Mouse (Mus musculus) lung, adult 2 months (tissue): ENCODE data around the gene Crxos. TPM values are rescaled to one million over a fixed set of nuclear protein-coding genes. Genes with fewer than 3 reads are reported as not detected.
A peak's percentile ranks its signal among the peaks of the same experiment; 100 is the strongest.

ENCODE experiments used
- DNase-seq: peaks from one replicate; pipeline ENCODE4 v3.0.0; 2022
- H3K4me1 ChIP-seq: fragments of 200-500 bp; 2 replicates; pipeline ENCODE4 v1.6.1; 2011; ENCODE audit warnings: low read length; ENCODE audit not compliant: control insufficient read depth, insufficient read depth
- H3K4me3 ChIP-seq: fragments of 200-500 bp; replicated peaks from 2 replicates; pipeline ENCODE3; 2011; ENCODE audit warnings: low read depth, mild to moderate bottlenecking, control low read depth, low read length; ENCODE audit errors: extremely low read depth
- CTCF ChIP-seq: fragments of 200-500 bp; IDR thresholded peaks from 2 replicates; pipeline ENCODE4 v1.5.1; 2011; ENCODE audit warnings: mild to moderate bottlenecking, low read length, control low read depth; ENCODE audit not compliant: insufficient read depth
- POLR2A ChIP-seq: fragments of 200-500 bp; IDR thresholded peaks from 2 replicates; pipeline ENCODE4 v1.6.1; 2011; ENCODE audit warnings: low read depth, mild to moderate bottlenecking, control low read depth, low read length, borderline replicate concordance; ENCODE audit errors: extremely low read depth
- WGBS: fragments of 180-500 bp; shearing (Covaris S2); methylation state at CpG from one replicate; pipeline ENCODE4 v1.1.7; 2018; 5-methylcytosine and 5-hydroxymethylcytosine counted together
- polyA plus RNA-seq: library from polyadenylated mRNA; depleted of rRNA; stranded (reverse); fragments of >200 nt; gene quantifications from 2 replicates; pipeline ENCODE4 v1.2.3, GENCODE M21; 2012

Gene Crxos
- polyA plus RNA-seq, 1 experiment = not detected

DNA sequence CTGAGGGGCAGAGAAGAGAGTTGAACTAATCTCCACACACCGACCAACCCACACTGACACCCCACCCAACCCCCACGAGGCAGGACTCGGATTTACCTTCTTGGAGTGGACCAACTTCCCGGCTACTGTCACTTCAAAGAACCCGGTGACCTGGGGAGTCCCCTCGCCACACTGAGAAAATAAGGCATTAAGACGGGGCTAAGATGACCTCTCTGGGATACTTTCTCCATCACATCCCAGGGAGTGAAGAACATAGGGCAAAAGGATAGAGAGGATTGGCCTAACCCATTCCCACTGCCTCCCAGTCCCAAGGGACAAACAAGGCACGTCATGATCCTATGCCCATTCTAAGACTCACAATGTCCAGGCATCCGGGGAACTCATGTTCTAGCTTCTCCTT, 37.5 kb downstream of the Crxos start:
- TF ChIP-seq POLR2A = no peak
- TF ChIP-seq CTCF = no peak
- Histone ChIP-seq H3K4me1 (no peaks in the 10 kb centered on the region), H3K4me3 (no peak overlapping the region)
- WGBS = 84% methylated on average over 9 of the region's 9 CpGs
- no peak for DNase-seq

DNA sequence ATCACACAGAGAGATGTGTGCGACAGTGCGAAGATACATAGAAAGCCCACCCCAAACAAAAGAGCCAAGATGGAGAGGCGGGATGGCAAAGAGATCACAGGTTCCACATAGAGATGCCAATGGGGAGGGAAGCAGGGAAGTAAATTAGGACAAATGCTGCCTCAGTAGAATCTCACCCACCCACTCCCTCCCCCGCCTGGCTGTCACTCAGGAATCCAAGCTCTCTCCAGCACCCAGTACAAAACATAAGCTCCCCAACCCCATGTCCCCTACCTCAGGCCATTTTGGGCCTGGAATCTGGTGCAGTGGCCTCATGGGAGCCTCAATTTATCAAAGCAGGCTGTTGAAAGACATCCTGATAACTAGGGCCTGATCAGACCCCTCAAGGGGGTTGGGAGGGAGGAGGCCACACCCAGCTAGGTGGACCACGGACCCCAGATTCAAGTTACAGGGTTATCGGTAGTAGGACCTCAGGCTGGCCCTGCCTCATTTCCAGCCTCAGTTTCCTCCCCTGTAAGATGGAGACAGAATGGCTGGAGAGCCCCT, 38.3 kb downstream of the Crxos start:
- Histone ChIP-seq H3K4me1 (no peaks in the 10 kb centered on the region), H3K4me3 (no peak overlapping the region)
- TF ChIP-seq CTCF (no peak), POLR2A (no peak)
- DNase-seq = no peak
- WGBS = 75% methylated on average over 6 of the region's 6 CpGs

DNA sequence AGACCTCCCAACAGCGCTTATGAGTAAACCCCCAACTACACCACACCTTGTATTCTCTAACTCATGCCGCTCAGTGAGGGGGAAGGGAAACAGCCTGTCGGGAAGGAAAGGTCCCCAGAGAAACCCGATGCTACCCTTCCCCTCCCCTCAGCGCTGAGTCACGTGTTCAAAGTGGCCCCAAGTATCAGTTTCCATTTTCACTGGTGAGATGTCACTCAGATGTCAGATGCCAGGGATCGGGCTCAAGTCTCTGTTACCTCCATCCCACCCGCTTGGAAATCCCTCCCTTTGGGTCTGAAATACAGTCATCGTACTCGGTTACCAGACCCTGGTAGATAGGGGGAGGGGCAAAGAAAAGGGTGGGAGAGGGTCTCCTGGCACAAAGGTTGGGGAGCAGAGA, 39.4 kb downstream of the Crxos start:
- WGBS = under 1% methylated on average over 10 of the region's 10 CpGs
- TF ChIP-seq POLR2A = no peak
- TF ChIP-seq CTCF = no peak
- Histone ChIP-seq H3K4me1 (no peaks in the 10 kb centered on the region), H3K4me3 (peak overlapping the region; percentile 83)
- no peak for DNase-seq

DNA sequence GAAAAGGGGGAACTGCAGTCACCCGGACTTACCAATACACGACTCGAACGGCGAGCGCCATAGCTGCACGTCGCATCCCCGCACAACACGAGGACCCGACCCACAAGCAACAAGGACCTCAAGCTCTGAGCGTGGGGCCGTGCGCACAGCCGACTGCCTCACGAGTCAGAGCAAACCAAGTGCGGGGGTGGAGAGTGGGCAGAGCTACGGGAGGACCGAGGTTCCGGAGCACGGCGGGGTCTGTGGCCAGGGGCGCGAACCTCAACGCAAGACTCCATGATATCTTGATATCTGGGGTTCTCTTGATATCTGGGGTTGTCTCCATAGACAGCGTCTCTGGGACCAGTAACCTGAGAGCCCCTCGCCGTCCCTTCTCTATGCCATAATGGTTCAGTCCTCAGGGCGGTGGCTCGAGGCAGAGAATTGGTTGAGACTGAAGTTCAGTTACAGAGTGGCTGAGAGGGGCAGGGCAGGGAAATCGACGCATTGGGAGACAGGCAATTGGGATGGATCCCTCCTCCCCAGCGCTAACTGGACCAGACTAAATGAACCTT, 39.9 kb downstream of the Crxos start, which contains the start of gene Selenow:
Selenow (minus strand) TSS at position 183 of the 554 bp plus-strand sequence.
- Histone ChIP-seq H3K4me1 (no peaks in the 10 kb centered on the region), H3K4me3 (peak within 1 kb of the TSS; percentile 83)
- WGBS = under 1% methylated on average over 33 of the region's 33 CpGs
- DNase-seq = peak; percentile 90
- TF ChIP-seq POLR2A (peak; percentile 95; the same call in 1 of the 2 replicates), CTCF (no peak)

DNA sequence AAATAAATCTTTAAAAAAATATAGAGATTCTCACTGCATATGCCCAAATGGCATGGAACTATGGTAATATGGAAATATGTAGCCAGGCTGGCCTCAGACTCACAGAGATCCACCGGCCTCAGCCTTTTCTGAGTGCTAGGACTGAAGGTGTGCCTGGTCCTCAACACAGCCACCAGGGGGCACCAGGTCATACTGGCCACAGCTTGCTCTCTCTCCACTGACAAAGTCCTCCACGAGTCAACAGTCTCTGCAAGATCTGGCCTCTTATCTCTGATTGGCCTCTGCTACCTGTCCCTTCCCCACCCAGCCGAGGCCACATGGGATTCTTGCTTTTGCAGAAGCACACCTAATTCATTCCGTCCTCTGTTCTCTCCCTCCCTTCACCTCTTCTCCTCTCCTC, 47.5 kb downstream of the Crxos start:
- DNase-seq = peak; percentile 72
- Histone ChIP-seq H3K4me3 (no peak overlapping the region), H3K4me1 (0 out of 2 replicates have a peak, but pooled peaks cover 3% of the 10 kb centered on the region)
- peak; percentile 96 for TF ChIP-seq CTCF
- no peak for TF ChIP-seq POLR2A
- WGBS = 17% methylated on average over 4 of the region's 4 CpGs

DNA sequence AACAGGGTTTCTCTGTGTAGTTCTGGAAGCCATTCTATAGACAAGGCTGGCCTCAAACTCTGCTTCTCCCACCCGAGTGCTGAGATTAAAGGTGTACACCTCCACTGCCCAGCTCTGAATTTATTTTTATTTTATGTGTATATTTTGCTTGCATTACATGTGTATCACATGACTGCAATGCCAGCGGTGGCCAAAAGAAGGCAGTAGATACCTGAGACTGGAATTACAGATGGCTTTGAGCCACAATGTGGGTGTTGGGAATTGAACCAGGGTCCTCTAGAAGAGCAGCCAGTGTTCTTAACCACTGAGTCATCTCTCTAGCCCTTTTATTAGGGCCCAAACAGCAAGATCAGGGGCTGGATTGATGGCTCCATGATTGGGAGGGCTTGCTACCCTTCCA, 48.1 kb downstream of the Crxos start:
- H3K4me3 ChIP-seq = no peak overlapping the region
- TF ChIP-seq POLR2A (no peak), CTCF (no peak)
- H3K4me1 ChIP-seq = 0 out of 2 replicates have a peak, but pooled peaks cover 3% of the 10 kb centered on the region
- no peak for DNase-seq
- WGBS = 64% methylated on average over 2 of the region's 2 CpGs

DNA sequence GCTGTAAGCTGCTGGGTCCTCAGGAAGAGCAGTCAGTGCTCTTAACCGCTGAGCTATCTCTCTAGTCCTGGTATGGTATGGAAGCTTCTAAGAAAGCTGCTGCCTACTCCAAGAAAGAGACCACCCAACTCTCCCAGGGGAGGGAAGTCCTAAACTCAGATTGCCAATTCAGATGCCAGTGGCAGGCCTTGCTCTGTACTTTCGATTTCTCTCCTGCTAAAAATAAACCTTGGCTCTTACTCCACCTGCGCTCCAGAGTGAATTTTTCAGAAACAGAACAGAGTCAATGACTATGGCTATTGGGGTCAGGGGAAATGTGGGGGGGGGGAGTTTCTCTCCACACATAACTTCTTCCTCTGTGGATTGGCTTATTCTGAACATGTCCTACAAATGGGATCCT, 49.2 kb downstream of the Crxos start:
- Histone ChIP-seq H3K4me3 (no peak overlapping the region), H3K4me1 (0 out of 2 replicates have a peak, but pooled peaks cover 3% of the 10 kb centered on the region)
- no peak for TF ChIP-seq CTCF
- TF ChIP-seq POLR2A = no peak
- WGBS = 30% methylated on average over 3 of the region's 3 CpGs
- DNase-seq = no peak

DNA sequence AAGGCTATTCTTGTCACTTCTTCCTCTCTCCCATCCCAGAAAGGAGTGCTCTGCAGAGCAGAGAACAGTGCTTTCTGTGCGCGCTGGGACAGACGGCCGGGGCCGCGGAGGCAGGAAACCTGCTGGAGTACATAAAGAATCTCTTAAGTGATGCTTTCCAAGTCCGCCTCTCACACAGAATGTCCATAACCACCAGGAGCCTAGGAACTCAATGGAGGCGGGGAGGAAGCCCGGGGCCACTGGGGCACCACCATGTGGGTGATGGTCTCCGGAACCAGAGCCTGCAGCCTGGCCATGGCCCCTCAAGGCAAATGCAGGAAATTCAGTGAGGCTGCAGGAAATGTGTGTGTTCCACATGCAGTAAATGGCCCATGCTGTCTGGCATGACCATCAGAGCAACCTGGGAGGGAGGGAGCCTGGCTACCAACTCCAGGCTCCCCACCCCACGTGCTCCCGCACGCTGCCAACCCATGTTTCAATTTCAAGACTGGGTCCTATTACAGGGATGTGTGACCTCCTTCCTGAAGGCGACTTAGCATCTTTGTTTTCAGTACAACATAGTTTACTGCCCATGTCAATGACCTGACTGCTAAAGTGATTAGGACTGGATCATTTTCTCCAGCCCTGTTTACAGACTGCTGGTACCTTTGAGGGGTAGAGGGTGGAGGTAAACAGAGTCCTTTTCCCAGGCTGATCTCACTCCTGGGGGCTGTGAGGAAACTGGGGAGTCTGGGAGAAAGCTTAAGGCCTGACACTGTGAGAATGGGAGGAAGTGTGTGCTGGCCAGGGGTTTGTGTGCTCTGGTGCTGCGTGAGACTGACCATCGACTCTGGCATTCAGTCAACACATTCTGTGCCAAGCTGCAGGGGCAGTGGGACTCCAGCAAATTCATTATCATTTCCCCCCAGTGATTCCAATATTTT, 51.3 kb downstream of the Crxos start:
- no peak for DNase-seq
- WGBS = 29% methylated on average over 16 of the region's 16 CpGs
- Histone ChIP-seq H3K4me3 (no peak overlapping the region), H3K4me1 (0 out of 2 replicates have a peak, but pooled peaks cover 3% of the 10 kb centered on the region)
- TF ChIP-seq CTCF (no peak), POLR2A (no peak)

DNA sequence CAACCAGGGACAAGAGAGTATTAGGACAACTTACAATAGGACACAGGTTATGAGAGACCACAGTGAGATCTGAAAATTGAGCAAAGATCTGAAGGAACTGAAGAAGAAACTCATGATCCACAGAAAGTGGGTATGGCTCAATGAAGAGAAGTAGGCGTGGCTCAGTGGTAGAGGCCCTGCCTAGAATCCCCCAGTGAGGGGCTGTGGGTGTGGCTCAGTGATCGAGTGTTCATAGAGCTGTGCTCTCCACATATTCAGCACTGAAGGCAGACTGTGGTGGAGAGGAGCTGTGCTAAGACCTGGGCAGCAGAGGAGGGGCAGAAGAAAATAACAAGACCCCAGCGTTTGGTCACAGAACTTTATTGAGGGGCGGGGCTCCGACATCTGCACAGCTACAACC, 55.1 kb downstream of the Crxos start:
- H3K4me1 ChIP-seq = 0 out of 2 replicates have a peak, but pooled peaks cover 3% of the 10 kb centered on the region
- 73% methylated on average over 5 of the region's 5 CpGs for WGBS

DNA sequence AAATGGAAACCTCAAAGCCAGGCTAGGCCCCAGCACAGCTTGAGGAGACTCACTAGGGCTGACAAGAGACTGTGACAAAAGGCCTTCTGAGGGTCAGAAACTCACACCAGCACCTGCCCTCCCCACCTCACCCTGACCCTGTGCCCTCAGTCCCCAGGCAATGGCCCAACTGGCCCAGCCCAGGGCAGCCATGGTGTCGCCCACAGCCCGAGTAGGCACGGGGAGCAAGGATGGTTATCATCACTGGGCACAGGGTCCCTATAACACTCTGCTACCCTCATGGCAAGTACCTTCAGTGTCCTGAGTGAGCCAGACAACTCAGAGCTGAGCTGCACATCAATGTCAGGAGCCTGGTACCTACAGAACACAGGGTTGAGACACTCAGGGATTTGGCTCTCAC, 56.2 kb downstream of the Crxos start:
- TF ChIP-seq POLR2A (no peak), CTCF (no peak)

More for the DNA sequence above, 55.1 kb downstream of the Crxos start:
- H3K4me3 ChIP-seq = no peak overlapping the region
- TF ChIP-seq CTCF (no peak), POLR2A (no peak)
- DNase-seq = no peak

DNA sequence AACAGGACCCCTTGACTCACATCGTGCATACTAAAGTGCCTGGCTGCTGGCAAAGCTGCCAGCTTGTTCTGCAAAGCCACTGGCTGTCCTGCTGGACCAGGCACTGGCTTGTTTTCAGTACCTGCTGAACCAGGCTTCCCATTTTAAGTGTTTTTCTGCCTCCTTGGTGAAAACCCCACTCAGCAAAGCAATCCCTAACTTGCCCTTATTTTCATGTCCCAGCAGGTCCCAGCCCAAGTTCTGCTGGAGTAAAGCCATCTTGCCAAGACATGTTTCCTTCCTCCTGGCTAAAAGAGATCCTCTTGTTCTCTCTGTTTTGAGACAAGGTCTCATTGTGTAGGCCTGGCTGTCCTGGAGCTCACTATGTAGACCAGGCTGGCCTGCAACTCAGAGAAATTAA, 61.9 kb downstream of the Crxos start:
- WGBS = 89% methylated on average over 1 of the region's 1 CpGs

More for the DNA sequence above, 56.2 kb downstream of the Crxos start:
- WGBS = 91% methylated on average over 3 of the region's 3 CpGs
- Histone ChIP-seq H3K4me3 (no peak overlapping the region), H3K4me1 (0 out of 2 replicates have a peak, but pooled peaks cover under 1% of the 10 kb centered on the region)
- no peak for DNase-seq

More for the DNA sequence above, 61.9 kb downstream of the Crxos start:
- H3K4me3 ChIP-seq = no peak overlapping the region
- no peak for DNase-seq
- peaks cover 7% of the 10 kb centered on the region for H3K4me1 ChIP-seq
- no peak for TF ChIP-seq CTCF
- no peak for TF ChIP-seq POLR2A
